Mouse (Mus musculus): Measurements from ENCODE around the gene Frrs1. TPM values are rescaled to one million over a fixed set of nuclear protein-coding genes. Genes with fewer than 3 reads are reported as not detected.

Frrs1 gene
- polyA plus RNA-seq (2015; fragmentation: Nextera tagmentation; extraction: Ambion mirVana): 14.6 and 19.5 TPM in 2 replicates

GRCm38 (mm10) chr3:116858941-116859685, at the start of gene Frrs1:
TSS of gene Frrs1 (plus strand) at chr3:116859464.

Other genes with a start within 250 kb of the Frrs1 start
- gene Trmt13, start 244.9 kb upstream of the Frrs1 start, polyA plus RNA-seq (2015; fragmentation: Nextera tagmentation; extraction: Ambion mirVana): 13.0 and 14.3 TPM in 2 replicates
- gene Mfsd14a, start 196.8 kb upstream of the Frrs1 start, polyA plus RNA-seq (2015; fragmentation: Nextera tagmentation; extraction: Ambion mirVana): 59.5 and 72.5 TPM in 2 replicates
- gene Gm43191, start 178.2 kb upstream of the Frrs1 start, polyA plus RNA-seq (2015; fragmentation: Nextera tagmentation; extraction: Ambion mirVana): not detected in 2 replicates
- gene Slc35a3, start 146.6 kb upstream of the Frrs1 start, polyA plus RNA-seq (2015; fragmentation: Nextera tagmentation; extraction: Ambion mirVana): 8.9 and 11.3 TPM in 2 replicates
- 24.2 and 30.7 TPM in 2 replicates for gene Agl, start 51.3 kb upstream of the Frrs1 start, polyA plus RNA-seq (2015; fragmentation: Nextera tagmentation; extraction: Ambion mirVana)
- gene 4930455H04Rik, start 108.8 kb downstream of the Frrs1 start, polyA plus RNA-seq (2015; fragmentation: Nextera tagmentation; extraction: Ambion mirVana): not detected in 2 replicates
- 5.9 and 6.7 TPM in 2 replicates for gene Palmd, start 109.5 kb downstream of the Frrs1 start, polyA plus RNA-seq (2015; fragmentation: Nextera tagmentation; extraction: Ambion mirVana)

Data from urinary bladder, postnatal 0 days (tissue).